Mouse (Mus musculus) adrenal gland, postnatal 0 days (tissue): Measurements from ENCODE around the gene Gpr1. TPM values are rescaled to one million over a fixed set of nuclear protein-coding genes. Genes with fewer than 3 reads are reported as not detected.

Experiments used
- microRNA-seq: library from miRNA; unstranded; fragments of <30 nt; microRNA quantifications from one replicate; pipeline ENCODE4, GENCODE M21; 2016; ENCODE audit warnings: borderline replicate concordance; ENCODE audit not compliant: insufficient number of aligned reads
- polyA plus RNA-seq: library from polyadenylated mRNA; unstranded; fragments of >200 nt; fragmentation: Nextera tagmentation; extraction: Ambion mirVana; gene quantifications from 2 replicates; pipeline ENCODE4 v1.2.1, GENCODE M21; 2015

Gene Gpr1
- 0.61 and 1.1 TPM in 2 replicates for polyA plus RNA-seq

DNA sequence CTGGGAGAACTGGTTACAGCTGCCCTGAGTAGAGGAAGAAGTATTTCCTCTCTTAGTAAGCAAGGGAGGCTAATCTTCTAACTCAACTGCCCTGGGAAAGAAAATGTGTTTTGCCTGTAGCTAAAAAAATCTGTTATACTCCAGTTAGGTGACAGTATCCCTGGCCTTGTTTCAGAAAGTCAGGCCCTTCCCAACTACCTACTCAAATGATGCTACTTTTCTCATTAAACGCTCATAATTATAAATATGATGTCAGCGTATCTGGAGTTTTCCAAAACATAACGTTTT is at the start of gene Gpr1:
TSS of gene Gpr1 (minus strand) at position 273 of the 288 bp plus-strand sequence.

DNA sequence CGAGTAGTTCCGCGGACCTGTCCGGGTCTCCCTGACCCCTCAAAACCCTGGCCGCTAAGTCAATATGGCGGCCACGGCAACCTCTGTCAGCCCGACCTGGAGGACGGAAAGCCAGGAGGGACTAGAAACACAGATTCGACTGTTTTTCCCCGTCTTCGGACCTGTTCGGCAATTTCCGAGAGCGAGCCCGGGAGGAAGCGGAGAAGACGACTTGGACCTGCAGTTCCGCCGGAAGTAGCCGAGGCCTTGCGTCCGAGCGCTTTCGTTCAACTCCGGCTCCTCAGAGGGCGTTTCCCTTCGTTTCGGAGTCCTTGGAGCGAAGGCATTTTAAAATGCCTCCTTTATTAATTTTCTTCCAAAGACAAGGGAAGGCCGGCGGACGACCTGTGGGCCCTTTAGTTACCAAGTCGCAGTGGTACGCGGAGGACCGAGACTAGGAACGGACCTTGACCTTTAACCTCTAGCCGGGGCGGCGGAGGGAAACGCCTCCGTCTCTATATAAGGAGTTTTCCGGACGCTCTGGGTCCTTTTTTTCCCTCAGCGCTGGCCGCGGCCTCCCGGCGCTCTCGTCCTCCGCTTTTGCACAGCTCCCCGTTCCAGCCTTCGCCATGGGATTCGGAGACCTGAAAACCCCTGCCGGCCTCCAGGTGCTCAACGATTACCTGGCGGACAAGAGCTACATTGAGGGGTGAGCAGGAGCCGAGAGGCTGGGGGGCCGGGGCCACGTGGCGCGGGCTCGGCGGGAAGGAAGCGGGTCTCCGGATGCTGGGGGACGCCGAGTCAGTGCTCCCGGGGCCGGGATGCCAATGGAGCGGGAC is 37.5 kb downstream of the Gpr1 start, which contains the start of the genes Eef1b2 and Ndufs1:
TSS of gene Eef1b2 (plus strand) at position 222 of the 818 bp plus-strand sequence.
TSS of gene Ndufs1 (minus strand) at position 230 of the 818 bp plus-strand sequence.

Small RNA genes lying within 50 kb of the gene (microRNA-seq; reads per million reads assigned to microRNA genes)
- gene Gm24557 (not detected), gene Gm27512 (not detected)

Other genes with a start within 250 kb of the Gpr1 start
- 7.5 and 9.5 TPM in 2 replicates for gene Ino80d, start 99.9 kb downstream of the Gpr1 start, polyA plus RNA-seq
- gene Eef1b2, start 37.7 kb downstream of the Gpr1 start, polyA plus RNA-seq: 315 and 354 TPM in 2 replicates
- 102 and 165 TPM in 2 replicates for gene Ndufs1, start 37.7 kb downstream of the Gpr1 start, polyA plus RNA-seq
- gene Zdbf2, start 58.7 kb upstream of the Gpr1 start, polyA plus RNA-seq: 11.0 and 17.7 TPM in 2 replicates
- 7.4 and 12.8 TPM in 2 replicates for gene Adam23, start 231.3 kb upstream of the Gpr1 start, polyA plus RNA-seq